Mouse (Mus musculus): ENCODE data around the gene Flot1.

- TF ChIP-seq POLR2A (IDR thresholded peaks at IDR 0.05; ENCODE audit: extremely low read depth, insufficient read depth, low read length) (no peak), CTCF (IDR thresholded peaks at IDR 0.05; ENCODE audit: low read depth, low read length) (no peak)
Measured at GRCm38 (mm10) chr17:35779466-35780205, 43.4 kb upstream of the Flot1 start.

All from liver, adult 2 months (tissue).